Mouse (Mus musculus) thymus, adult 2 months (tissue): ENCODE measurements at regions not wholly inside any gene's neighbourhood (a gene's known extent, or its start where the extent isn't known, plus 50 kb on each side); places are given as distances from the start of the nearest gene placed in this dataset.

Experiments used
- CTCF ChIP-seq: fragments of 200-500 bp; IDR thresholded peaks from 2 replicates; pipeline ENCODE4 v1.5.1; 2012; ENCODE audit warnings: mild to moderate bottlenecking, control low read depth, low read length, moderate library complexity, borderline replicate concordance; ENCODE audit not compliant: control insufficient read depth, poor library complexity, insufficient read depth; ENCODE audit errors: extremely low read depth
- POLR2A ChIP-seq: fragments of 200-500 bp; IDR thresholded peaks from 2 replicates; pipeline ENCODE4 v1.6.1; 2012; ENCODE audit warnings: mild to moderate bottlenecking, low read length, control low read depth, moderate library complexity; ENCODE audit not compliant: control insufficient read depth, poor library complexity, insufficient read depth; ENCODE audit errors: extremely low read depth

- no peak for TF ChIP-seq CTCF
- TF ChIP-seq POLR2A = no peak
Observed at GRCm38 (mm10) chr3:17811290-17811689, 136.9 kb upstream of the Cypt12 start.
